Mouse (Mus musculus): ENCODE results near the gene Pex5. TPM values are rescaled to one million over a fixed set of nuclear protein-coding genes. Genes with fewer than 3 reads are reported as not detected.
"Not testable (repeated sequence)": the region's sequence is repeated elsewhere in the genome, so short reads cannot be mapped to it uniquely, and the experiment has no call there.

The Pex5 gene
- polyA plus RNA-seq, 1 experiment from 2014 or later: 43.1 TPM

DNA sequence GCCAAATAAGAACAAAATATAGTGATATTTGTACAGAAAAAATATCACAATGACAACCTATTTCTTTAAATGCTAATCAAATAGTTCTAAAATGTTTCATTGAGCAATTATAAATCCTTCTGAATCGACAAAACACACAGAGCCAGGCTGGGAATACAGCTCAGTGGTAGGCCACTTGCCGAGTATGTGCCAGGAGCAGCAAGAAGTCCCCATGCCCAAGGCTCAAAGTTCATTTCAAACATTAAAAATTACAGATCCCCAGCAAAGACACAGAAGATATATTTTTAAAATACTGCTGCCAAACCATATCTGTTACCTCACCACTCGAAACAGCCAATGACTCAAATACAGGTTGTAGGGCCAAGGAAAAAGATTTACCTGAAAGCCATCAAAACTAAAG is 3.8 kb upstream of the Pex5 start:
- Histone ChIP-seq H3K9me3 (no peaks in the 10 kb centered on the region), H3K4me3 (no peak overlapping the region), H3K27me3 (ENCODE audit: poor library complexity, severe bottlenecking) (no peaks in the 10 kb centered on the region), H3K4me1 (peaks cover 23% of the 10 kb centered on the region), H3K27ac (no peak overlapping the region), H3K36me3 (replicated peaks) (no peaks in the 10 kb centered on the region)
- WGBS: 88% methylated on average over 3 of the region's 3 CpGs
- no peak for DNase-seq (ENCODE audit: extremely low spot score, low spot score)

- DNase-seq (ENCODE audit: extremely low spot score, low spot score): peak; percentile 58
- 4% methylated on average over 21 of the region's 21 CpGs for WGBS
- H3K27ac ChIP-seq: peak overlapping the region; percentile 95
- peaks cover 28% of the 10 kb centered on the region for H3K36me3 ChIP-seq (replicated peaks)
- peak overlapping the region; percentile 90 for H3K4me3 ChIP-seq
- peaks cover 30% of the 10 kb centered on the region for H3K4me1 ChIP-seq
- H3K9me3 ChIP-seq: no peaks in the 10 kb centered on the region
- no peaks in the 10 kb centered on the region for H3K27me3 ChIP-seq (ENCODE audit: poor library complexity, severe bottlenecking)
Observed at GRCm38 (mm10) chr6:124415347-124416088, 651 bp upstream of the Pex5 start.

GRCm38 (mm10) chr6:124414150-124414926 is 529 bp downstream of the Pex5 start:
- WGBS: 2% methylated on average over 39 of the region's 45 CpGs
- Histone ChIP-seq H3K4me1 (peaks cover 30% of the 10 kb centered on the region), H3K27ac (peak overlapping the region; percentile 95), H3K9me3 (no peaks in the 10 kb centered on the region), H3K4me3 (peak overlapping the region; percentile 90), H3K36me3 (replicated peaks) (peaks cover 31% of the 10 kb centered on the region), H3K27me3 (ENCODE audit: poor library complexity, severe bottlenecking) (no peaks in the 10 kb centered on the region)
- peak; percentile 52 for DNase-seq (ENCODE audit: extremely low spot score, low spot score)

GRCm38 (mm10) chr6:124413770-124414149 is 1.1 kb downstream of the Pex5 start:
- no peaks in the 10 kb centered on the region for H3K9me3 ChIP-seq
- no peaks in the 10 kb centered on the region for H3K27me3 ChIP-seq (ENCODE audit: poor library complexity, severe bottlenecking)
- H3K36me3 ChIP-seq (replicated peaks): peaks cover 36% of the 10 kb centered on the region
- peak overlapping the region; percentile 90 for H3K4me3 ChIP-seq
- DNase-seq (ENCODE audit: extremely low spot score, low spot score): no peak
- peaks cover 30% of the 10 kb centered on the region for H3K4me1 ChIP-seq
- WGBS: 59% methylated on average over 3 of the region's 3 CpGs
- peak overlapping the region; percentile 95 for H3K27ac ChIP-seq

DNA sequence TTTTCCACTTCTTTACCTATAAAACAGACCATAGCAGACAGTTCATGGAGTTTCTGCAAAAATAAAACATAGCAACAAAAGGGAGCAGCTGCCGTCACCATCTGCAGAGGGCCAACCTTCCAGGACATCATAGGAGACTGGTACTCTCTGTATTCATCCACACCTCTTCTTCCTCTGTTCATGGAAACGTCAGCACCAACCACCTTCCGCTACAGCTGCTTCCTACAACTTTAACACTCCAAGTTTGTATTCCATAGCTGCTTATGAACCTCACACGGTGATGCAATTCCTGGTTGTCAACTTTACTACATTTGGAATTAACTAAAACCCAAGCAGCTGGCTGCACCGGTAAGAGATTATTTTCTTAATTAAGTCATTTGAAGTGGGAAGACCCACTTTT is 6.5 kb downstream of the Pex5 start:
- DNase-seq (ENCODE audit: extremely low spot score, low spot score): no peak
- WGBS: 94% methylated on average over 5 of the region's 5 CpGs
- H3K27me3 ChIP-seq (ENCODE audit: poor library complexity, severe bottlenecking): no peaks in the 10 kb centered on the region
- no peak overlapping the region for H3K4me3 ChIP-seq
- H3K9me3 ChIP-seq: no peaks in the 10 kb centered on the region
- H3K27ac ChIP-seq: no peak overlapping the region
- H3K4me1 ChIP-seq: peaks cover 3% of the 10 kb centered on the region
- H3K36me3 ChIP-seq (replicated peaks): peaks cover 81% of the 10 kb centered on the region

DNA sequence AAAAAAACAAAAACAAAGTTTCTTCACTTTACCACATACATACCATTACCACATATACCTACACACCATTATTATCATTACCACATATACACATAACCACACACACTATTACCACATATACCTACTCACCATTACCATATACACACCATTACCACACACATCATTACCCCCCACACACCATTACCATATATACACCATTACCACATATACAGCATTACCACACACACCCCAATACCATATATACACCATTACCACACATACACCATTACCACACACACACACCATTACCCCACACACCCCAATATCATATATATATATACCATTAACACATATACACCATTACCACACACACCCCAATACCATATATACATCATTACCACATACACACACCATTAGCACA is 7.7 kb downstream of the Pex5 start:
- peaks cover 83% of the 10 kb centered on the region for H3K36me3 ChIP-seq (replicated peaks)
- no peaks in the 10 kb centered on the region for H3K4me1 ChIP-seq
- H3K27me3 ChIP-seq (ENCODE audit: poor library complexity, severe bottlenecking): no peaks in the 10 kb centered on the region

DNA sequence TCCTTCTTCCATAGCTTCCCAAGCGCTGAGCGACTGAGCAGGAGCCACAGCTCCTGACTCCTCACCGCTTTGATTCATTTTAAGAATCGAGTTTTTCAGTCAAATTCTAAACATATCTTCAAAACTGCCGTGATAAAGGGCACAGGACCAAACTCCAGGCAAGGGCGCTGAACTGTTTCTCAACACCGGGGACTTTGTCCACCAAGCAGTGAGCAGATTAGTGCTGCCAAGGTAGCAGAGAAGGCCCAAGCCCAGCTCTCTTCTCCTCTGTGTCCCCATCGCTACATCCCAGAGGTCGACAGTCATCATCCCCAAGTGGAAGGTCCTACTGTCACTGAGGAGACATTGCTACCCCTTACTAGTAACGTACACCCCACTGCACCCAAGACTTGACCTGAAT is 8.5 kb downstream of the Pex5 start:
- 95% methylated on average over 10 of the region's 10 CpGs for WGBS
- no peak overlapping the region for H3K27ac ChIP-seq
- H3K4me1 ChIP-seq: no peaks in the 10 kb centered on the region
- H3K27me3 ChIP-seq (ENCODE audit: poor library complexity, severe bottlenecking): no peaks in the 10 kb centered on the region
- peaks cover 83% of the 10 kb centered on the region for H3K36me3 ChIP-seq (replicated peaks)
- H3K9me3 ChIP-seq: no peaks in the 10 kb centered on the region
- DNase-seq (ENCODE audit: extremely low spot score, low spot score): no peak
- H3K4me3 ChIP-seq: no peak overlapping the region

More for the DNA sequence above, 7.7 kb downstream of the Pex5 start:
- no peak for DNase-seq (ENCODE audit: extremely low spot score, low spot score)
- Histone ChIP-seq H3K4me3 (no peak overlapping the region), H3K9me3 (no peaks in the 10 kb centered on the region), H3K27ac (no peak overlapping the region)

DNA sequence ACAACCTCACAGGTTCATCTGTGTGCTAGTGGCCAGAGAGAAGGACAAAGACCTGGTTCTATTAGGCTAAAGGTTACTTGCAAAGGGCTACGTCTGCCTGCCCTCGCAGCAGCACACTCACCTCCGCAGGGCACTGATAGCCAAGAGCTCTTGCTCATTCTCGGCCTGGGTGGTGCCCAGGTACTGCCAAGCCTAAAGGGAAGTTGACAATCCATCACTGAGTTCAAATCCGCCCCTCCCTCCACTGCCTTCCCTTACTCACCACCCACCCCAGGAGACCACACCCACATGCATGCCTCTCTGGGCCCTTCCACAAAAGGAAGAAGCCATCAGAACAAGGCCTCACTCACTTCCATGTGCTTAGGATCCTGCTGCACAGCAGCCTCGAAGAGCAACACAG is 15.1 kb downstream of the Pex5 start:
- Histone ChIP-seq H3K27ac (no peak overlapping the region), H3K27me3 (ENCODE audit: poor library complexity, severe bottlenecking) (no peaks in the 10 kb centered on the region), H3K4me1 (no peaks in the 10 kb centered on the region), H3K36me3 (replicated peaks) (peaks cover 90% of the 10 kb centered on the region), H3K4me3 (no peak overlapping the region), H3K9me3 (no peaks in the 10 kb centered on the region)
- DNase-seq (ENCODE audit: extremely low spot score, low spot score): no peak
- WGBS: 93% methylated on average over 6 of the region's 6 CpGs

- H3K9me3 ChIP-seq; DNase-seq (ENCODE audit: extremely low spot score, low spot score); H3K27me3 ChIP-seq (ENCODE audit: poor library complexity, severe bottlenecking); H3K4me3 ChIP-seq; H3K27ac ChIP-seq; H3K4me1 ChIP-seq: not testable (repeated sequence)
- peaks cover 42% of the 10 kb centered on the region for H3K36me3 ChIP-seq (replicated peaks)
- WGBS: 92% methylated on average over 3 of the region's 3 CpGs
Observed at GRCm38 (mm10) chr6:124394991-124395390, 19.9 kb downstream of the Pex5 start.

- Histone ChIP-seq H3K4me1 (no peaks in the 10 kb centered on the region), H3K4me3 (no peak overlapping the region), H3K27me3 (ENCODE audit: poor library complexity, severe bottlenecking) (no peaks in the 10 kb centered on the region), H3K27ac (no peak overlapping the region), H3K36me3 (replicated peaks) (no peaks in the 10 kb centered on the region), H3K9me3 (no peaks in the 10 kb centered on the region; the same call in 1 of the 2 replicates)
- 63% methylated on average over 5 of the region's 5 CpGs for WGBS
- DNase-seq (ENCODE audit: extremely low spot score, low spot score): no peak
Observed at GRCm38 (mm10) chr6:124380142-124380541, 34.7 kb downstream of the Pex5 start.

- Histone ChIP-seq H3K4me1 (no peaks in the 10 kb centered on the region), H3K27ac (no peak overlapping the region), H3K9me3 (no peaks in the 10 kb centered on the region), H3K36me3 (replicated peaks) (no peaks in the 10 kb centered on the region), H3K27me3 (ENCODE audit: poor library complexity, severe bottlenecking) (no peaks in the 10 kb centered on the region), H3K4me3 (no peak overlapping the region)
- WGBS: 35% methylated on average over 10 of the region's 10 CpGs
- DNase-seq (ENCODE audit: extremely low spot score, low spot score): peak; percentile 26
Observed at GRCm38 (mm10) chr6:124379331-124379730, 35.5 kb downstream of the Pex5 start.

DNA sequence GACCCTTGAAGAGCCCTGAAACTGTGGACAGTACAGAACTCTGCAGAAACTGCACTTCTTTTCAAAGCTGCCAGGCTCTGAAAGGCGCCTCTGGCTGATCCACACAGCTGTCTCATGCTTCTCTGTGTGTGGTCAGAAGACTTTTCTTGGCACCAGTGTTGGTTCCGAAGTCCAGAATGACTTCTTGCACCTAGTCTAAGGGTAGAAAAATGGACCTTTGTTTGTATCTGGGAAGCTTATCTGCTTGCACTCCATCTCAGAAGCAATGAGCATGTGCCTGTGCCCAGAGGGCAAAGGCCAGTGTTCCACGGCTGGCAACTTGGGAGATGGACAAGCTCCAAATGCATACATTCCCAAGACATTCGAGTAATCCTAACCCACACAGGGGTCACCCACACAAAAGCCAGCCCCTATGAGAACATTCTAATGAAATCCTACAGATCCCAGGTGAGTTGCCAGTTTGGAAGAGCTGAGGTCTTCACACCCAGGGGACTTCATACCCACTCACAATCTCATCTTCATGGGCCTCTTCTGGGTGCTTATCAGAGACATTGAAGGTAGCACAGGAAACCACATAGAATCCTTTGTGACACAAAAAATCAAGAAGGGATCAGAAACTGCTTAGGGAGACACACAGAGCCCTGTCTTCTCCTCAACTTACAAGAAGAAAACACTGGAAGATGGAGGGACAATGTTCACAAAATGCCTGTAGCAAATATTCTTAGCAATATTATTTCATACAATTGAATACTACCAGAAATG is 37.2 kb downstream of the Pex5 start:
- Histone ChIP-seq H3K4me1 (no peaks in the 10 kb centered on the region), H3K36me3 (replicated peaks) (no peaks in the 10 kb centered on the region), H3K27me3 (ENCODE audit: poor library complexity, severe bottlenecking) (no peaks in the 10 kb centered on the region), H3K9me3 (no peaks in the 10 kb centered on the region), H3K4me3 (no peak overlapping the region), H3K27ac (no peak overlapping the region)
- no peak for DNase-seq (ENCODE audit: extremely low spot score, low spot score)
- 77% methylated on average over 4 of the region's 4 CpGs for WGBS

DNA sequence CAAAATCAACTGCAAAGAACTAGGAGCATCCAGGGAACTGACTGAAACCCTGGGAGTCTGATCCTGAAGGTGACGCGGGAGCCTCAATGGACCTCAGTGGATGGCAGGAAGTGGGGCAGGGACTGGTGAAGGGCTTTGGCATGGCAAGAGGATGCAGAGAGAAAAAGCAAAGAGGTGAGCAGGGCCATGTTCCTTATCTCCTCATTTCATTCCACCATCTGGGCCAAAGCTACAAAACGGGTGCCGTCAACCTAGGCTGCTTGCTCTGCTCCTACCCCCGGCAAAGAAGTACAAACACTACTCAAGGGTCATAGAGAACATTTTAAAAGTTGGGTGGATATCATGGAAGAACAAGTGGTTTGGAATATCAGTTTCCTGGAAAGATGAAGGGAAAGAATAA is 38.6 kb downstream of the Pex5 start:
- Histone ChIP-seq H3K36me3 (replicated peaks) (no peaks in the 10 kb centered on the region), H3K4me1 (no peaks in the 10 kb centered on the region), H3K9me3 (no peaks in the 10 kb centered on the region), H3K27me3 (ENCODE audit: poor library complexity, severe bottlenecking) (no peaks in the 10 kb centered on the region), H3K4me3 (no peak overlapping the region), H3K27ac (no peak overlapping the region)
- WGBS: 93% methylated on average over 5 of the region's 5 CpGs
- DNase-seq (ENCODE audit: extremely low spot score, low spot score): no peak

Data from forebrain, embryonic 10.5 days (tissue).